Mouse (Mus musculus) MEL (cell line): Measurements from ENCODE around the gene Fads1. TPM values are rescaled to one million over a fixed set of nuclear protein-coding genes. Genes with fewer than 3 reads are reported as not detected.

Experiments used
- DNase-seq: peaks from one replicate; pipeline ENCODE4 v3.0.0; 2011; ENCODE audit warnings: low read depth, low spot score
- H3K27ac ChIP-seq: 2 replicates; pipeline ENCODE4 v1.5.1; 2012; ENCODE audit warnings: low read depth, mild to moderate bottlenecking, control low read depth, low read length, moderate library complexity; ENCODE audit not compliant: control insufficient read depth
- H3K27me3 ChIP-seq, 2 experiments: fragments of 150-350 bp in 1 of 2; sonication (generic) in 1 of 2; 2 replicates each; pipeline ENCODE4 v1.6.1; 2012; ENCODE audit warnings: low read length in 2 of 2, mild to moderate bottlenecking in 2 of 2, improper control_type of control experiment in 1 of 2, moderate library complexity in 1 of 2; ENCODE audit not compliant: insufficient read depth in 2 of 2, control insufficient read depth in 1 of 2
- H3K36me3 ChIP-seq, 2 experiments: 2 replicates each; pipeline ENCODE4 v1.6.1; 2012 to 2014; ENCODE audit warnings: low read length in 2 of 2, improper control_type of control experiment in 1 of 2, inconsistent platforms in 1 of 2, mild to moderate bottlenecking in 1 of 2; ENCODE audit not compliant: insufficient read depth in 2 of 2, control insufficient read depth in 1 of 2
- H3K4me1 ChIP-seq, 2 experiments: fragments of 150-350 bp in 1 of 2; sonication (generic) in 1 of 2; 2 replicates each; pipeline ENCODE4 v1.6.1; 2012; ENCODE audit warnings: low read length in 2 of 2, improper control_type of control experiment in 1 of 2, mild to moderate bottlenecking in 1 of 2; ENCODE audit not compliant: insufficient read depth in 2 of 2, control insufficient read depth in 1 of 2
- H3K4me3 ChIP-seq, 2 experiments: fragments of 150-350 bp in 1 of 2; sonication (generic) in 1 of 2; 2 replicates each; pipeline ENCODE4 v1.5.1; 2012; ENCODE audit warnings: low read depth in 2 of 2, low read length in 2 of 2, mild to moderate bottlenecking in 2 of 2, moderate library complexity in 2 of 2, control low read depth in 1 of 2, improper control_type of control experiment in 1 of 2; ENCODE audit not compliant: control insufficient read depth in 1 of 2, insufficient read depth in 1 of 2
- H3K79me2 ChIP-seq: 2 replicates; pipeline ENCODE4 v1.6.1; 2012; ENCODE audit warnings: mild to moderate bottlenecking, low read length, moderate library complexity; ENCODE audit not compliant: control insufficient read depth, poor library complexity, insufficient read depth
- H3K9ac ChIP-seq: 2 replicates; pipeline ENCODE4 v1.6.1; 2012; ENCODE audit warnings: low read depth, mild to moderate bottlenecking, control low read depth, low read length, moderate library complexity; ENCODE audit not compliant: control insufficient read depth, poor library complexity, severe bottlenecking
- H3K9me3 ChIP-seq: fragments of 150-350 bp; sonication (generic); replicated peaks from 2 replicates; pipeline ENCODE4 v1.6.1; 2012; ENCODE audit warnings: mild to moderate bottlenecking, low read length, improper control_type of control experiment, moderate library complexity; ENCODE audit not compliant: insufficient read depth
- BHLHE40 ChIP-seq: IDR thresholded peaks from 2 replicates; pipeline ENCODE4 v1.6.1; 2012; ENCODE audit warnings: low read depth, mild to moderate bottlenecking, inconsistent platforms, low read length, improper control_type of control experiment, borderline replicate concordance
- CHD1 ChIP-seq: IDR thresholded peaks from 2 replicates; pipeline ENCODE4 v1.6.1; 2012; ENCODE audit warnings: low read depth, mild to moderate bottlenecking, inconsistent platforms, low read length, improper control_type of control experiment
- CHD2 ChIP-seq: IDR thresholded peaks from 2 replicates; pipeline ENCODE4 v1.6.1; 2011; ENCODE audit warnings: low read length, improper control_type of control experiment
- E2F4 ChIP-seq: IDR thresholded peaks from 2 replicates; pipeline ENCODE4 v1.6.1; 2011; ENCODE audit warnings: low read depth, low read length, improper control_type of control experiment, borderline replicate concordance
- ELF1 ChIP-seq: IDR thresholded peaks from 2 replicates; pipeline ENCODE4 v1.6.1; 2014; ENCODE audit warnings: low read depth, mild to moderate bottlenecking, inconsistent platforms, low read length, improper control_type of control experiment, moderate library complexity
- EP300 ChIP-seq, 2 experiments: IDR thresholded peaks; 2 replicates each; pipeline ENCODE4 v1.6.1; 2011; ENCODE audit warnings: improper control_type of control experiment in 2 of 2, low read length in 2 of 2, low read depth in 1 of 2, mild to moderate bottlenecking in 1 of 2
- ETS1 ChIP-seq: IDR thresholded peaks from 2 replicates; pipeline ENCODE4 v1.6.1; 2012; ENCODE audit warnings: low read depth, mild to moderate bottlenecking, inconsistent platforms, low read length, improper control_type of control experiment, moderate library complexity
- GABPA ChIP-seq: IDR thresholded peaks from 2 replicates; pipeline ENCODE4 v1.6.1; 2012; ENCODE audit warnings: low read depth, mild to moderate bottlenecking, inconsistent platforms, low read length, improper control_type of control experiment, moderate library complexity
- GATA1 ChIP-seq: IDR thresholded peaks from 2 replicates; pipeline ENCODE4 v1.6.1; 2011; ENCODE audit warnings: low read depth, low read length, improper control_type of control experiment
- HCFC1 ChIP-seq: IDR thresholded peaks from 2 replicates; pipeline ENCODE4 v1.6.1; 2012; ENCODE audit warnings: low read depth, mild to moderate bottlenecking, inconsistent platforms, low read length, improper control_type of control experiment, moderate library complexity
- JUND ChIP-seq: IDR thresholded peaks from 2 replicates; pipeline ENCODE4 v1.6.1; 2011; ENCODE audit warnings: low read depth, mild to moderate bottlenecking, improper control_type of control experiment, low read length
- KAT2A ChIP-seq: conservative IDR thresholded peaks from 2 replicates; pipeline ENCODE4 v1.6.1; 2012; ENCODE audit warnings: low read depth, low read length, improper control_type of control experiment, inconsistent platforms
- MAFK ChIP-seq: IDR thresholded peaks from 2 replicates; pipeline ENCODE4 v1.6.1; 2011; ENCODE audit warnings: low read depth, mild to moderate bottlenecking, low read length, improper control_type of control experiment, borderline replicate concordance
- MAX ChIP-seq: IDR thresholded peaks from 2 replicates; pipeline ENCODE4 v1.6.1; 2011; ENCODE audit warnings: low read length, improper control_type of control experiment
- MAZ ChIP-seq: IDR thresholded peaks from 2 replicates; pipeline ENCODE4 v1.6.1; 2012; ENCODE audit warnings: low read depth, mild to moderate bottlenecking, inconsistent platforms, low read length, improper control_type of control experiment
- MEF2A ChIP-seq: IDR thresholded peaks from 2 replicates; pipeline ENCODE4 v1.6.1; 2014; ENCODE audit warnings: low read depth, mild to moderate bottlenecking, inconsistent platforms, low read length, improper control_type of control experiment; ENCODE audit not compliant: poor library complexity, insufficient replicate concordance, severe bottlenecking; ENCODE audit errors: extremely low read depth
- MXI1 ChIP-seq: IDR thresholded peaks from 2 replicates; pipeline ENCODE4 v1.6.1; 2011; ENCODE audit warnings: mild to moderate bottlenecking, low read depth, low read length, improper control_type of control experiment
- MYB ChIP-seq: IDR thresholded peaks from 2 replicates; pipeline ENCODE4 v1.6.1; 2011; ENCODE audit warnings: mild to moderate bottlenecking, low read depth, low read length, improper control_type of control experiment
- MYC ChIP-seq: IDR thresholded peaks from 2 replicates; pipeline ENCODE4 v1.6.1; 2011; ENCODE audit warnings: low read depth, mild to moderate bottlenecking, low read length, improper control_type of control experiment, moderate library complexity
- NRF1 ChIP-seq: IDR thresholded peaks from 2 replicates; pipeline ENCODE4 v1.6.1; 2014; ENCODE audit warnings: low read depth, mild to moderate bottlenecking, inconsistent platforms, low read length, improper control_type of control experiment, moderate library complexity; ENCODE audit not compliant: poor library complexity, insufficient read depth, severe bottlenecking
- POLR2A ChIP-seq, 2 experiments: IDR thresholded peaks; 2 replicates each; pipeline ENCODE4 v1.6.1; 2011 to 2012; ENCODE audit warnings: low read length in 2 of 2, mild to moderate bottlenecking in 2 of 2, control low read depth in 1 of 2, improper control_type of control experiment in 1 of 2, low read depth in 1 of 2, moderate library complexity in 1 of 2; ENCODE audit not compliant: control insufficient read depth in 1 of 2, insufficient read depth in 1 of 2, poor library complexity in 1 of 2
- POLR2AphosphoS2 ChIP-seq: IDR thresholded peaks from 2 replicates; pipeline ENCODE4 v1.6.1; 2011; ENCODE audit warnings: low read length, improper control_type of control experiment
- POLR2AphosphoS5 ChIP-seq: IDR thresholded peaks from 2 replicates; pipeline ENCODE4 v1.6.1; 2012; ENCODE audit warnings: low read depth, borderline replicate concordance, mild to moderate bottlenecking, inconsistent platforms, low read length, moderate library complexity, mixed read lengths
- RAD21 ChIP-seq: IDR thresholded peaks from 2 replicates; pipeline ENCODE4 v1.6.1; 2011; ENCODE audit warnings: mild to moderate bottlenecking, low read depth, low read length, improper control_type of control experiment
- RCOR1 ChIP-seq: IDR thresholded peaks from 2 replicates; pipeline ENCODE4 v1.6.1; 2012; ENCODE audit warnings: low read depth, mild to moderate bottlenecking, inconsistent platforms, low read length, improper control_type of control experiment
- SIN3A ChIP-seq: IDR thresholded peaks from 2 replicates; pipeline ENCODE4 v1.6.1; 2012; ENCODE audit warnings: low read length, improper control_type of control experiment, inconsistent platforms
- SMC3 ChIP-seq: IDR thresholded peaks from 2 replicates; pipeline ENCODE4 v1.6.1; 2011; ENCODE audit warnings: low read depth, low read length, improper control_type of control experiment
- TAL1 ChIP-seq: IDR thresholded peaks from 2 replicates; pipeline ENCODE4 v1.6.1; 2012; ENCODE audit warnings: mild to moderate bottlenecking, inconsistent platforms, low read length, moderate library complexity, mixed read lengths
- TBP ChIP-seq: IDR thresholded peaks from 2 replicates; pipeline ENCODE4 v1.8.0; 2011; ENCODE audit warnings: low read depth, low read length, improper control_type of control experiment
- UBTF ChIP-seq: IDR thresholded peaks from 2 replicates; pipeline ENCODE4 v1.6.1; 2012; ENCODE audit warnings: low read depth, mild to moderate bottlenecking, inconsistent platforms, low read length, improper control_type of control experiment, moderate library complexity, borderline replicate concordance; ENCODE audit not compliant: insufficient read depth
- USF1 ChIP-seq: IDR thresholded peaks from 2 replicates; pipeline ENCODE4 v1.6.1; 2014; ENCODE audit warnings: low read depth, mild to moderate bottlenecking, inconsistent platforms, low read length, improper control_type of control experiment, moderate library complexity
- USF2 ChIP-seq, 2 experiments: IDR thresholded peaks; 2 replicates each; pipeline ENCODE4 v1.6.1; 2011 to 2012; ENCODE audit warnings: improper control_type of control experiment in 2 of 2, low read length in 2 of 2, borderline replicate concordance in 1 of 2, inconsistent platforms in 1 of 2, low read depth in 1 of 2, mild to moderate bottlenecking in 1 of 2; ENCODE audit not compliant: insufficient read depth in 1 of 2
- ZC3H11A ChIP-seq: IDR thresholded peaks from 2 replicates; pipeline ENCODE4 v1.6.1; 2012; ENCODE audit warnings: low read depth, mild to moderate bottlenecking, inconsistent platforms, low read length, improper control_type of control experiment
- ZMIZ1 ChIP-seq: IDR thresholded peaks from 2 replicates; pipeline ENCODE4 v1.6.1; 2012; ENCODE audit warnings: low read depth, mild to moderate bottlenecking, inconsistent platforms, low read length, improper control_type of control experiment, moderate library complexity
- ZNF384 ChIP-seq: IDR thresholded peaks from 2 replicates; pipeline ENCODE4 v1.6.1; 2012; ENCODE audit warnings: low read depth, mild to moderate bottlenecking, inconsistent platforms, low read length, improper control_type of control experiment
- polyA plus RNA-seq, 2 experiments: library from polyadenylated mRNA; stranded (reverse) in 1 of 2; unstranded in 1 of 2; fragments of >175 nt in 1 of 2; fragments of >200 nt in 1 of 2; gene quantifications; 2 replicates each; pipeline versions ENCODE4 v1.2.1 to v1.2.4; 2012; ENCODE audit warnings: low replicate concordance in 2 of 2, low read depth in 1 of 2; ENCODE audit not compliant: insufficient read length in 2 of 2, insufficient read depth in 1 of 2, missing spikeins in 1 of 2
- total RNA-seq: library from RNA; depleted of rRNA; stranded (reverse); fragments of 300-350 nt; gene quantifications from 2 replicates; pipeline ENCODE4 v1.2.3, GENCODE M21; 2012

Fads1 gene
- total and polyA plus RNA-seq, 3 experiments, result 36.7 to 69.7 TPM; not detected in 1

GRCm38 (mm10) chr19:10203848-10204615 lies 21.3 kb downstream of the Fads1 start, which contains the start of the genes Tmem258 and Fen1:
Tmem258 (plus strand) TSS chr19:10204014.
Fen1 (minus strand) TSS chr19:10204169.
- Histone ChIP-seq H3K4me1 (peaks cover 0 to 11% of the 10 kb centered on the region in 2 experiments; a peak in 2 of 4 replicates), H3K4me3 (peak within 1 kb of the TSS; percentile 79 to 95), H3K79me2 (peaks cover 41% of the 10 kb centered on the region), H3K27ac (peak within 1 kb of the TSS; percentile 95), H3K27me3 (no peaks in the 10 kb centered on the region), H3K36me3 (peaks cover 4 to 16% of the 10 kb centered on the region in 2 experiments), H3K9ac (peak within 1 kb of the TSS; percentile 90), H3K9me3 (no peaks in the 10 kb centered on the region)
- DNase-seq, result peak; percentile 93
- no peak for TF ChIP-seq GATA1
- TF ChIP-seq KAT2A, result peak; percentile 87
- TF ChIP-seq MAFK, result no peak
- TF ChIP-seq USF2 (IDR thresholded peaks at IDR 0.05; ENCODE audit: borderline replicate concordance in 1 of 2, insufficient read depth in 1 of 2, low read depth in 1 of 2, low read length in 2 of 2), result peak; percentile 66 to 90
- no peak for TF ChIP-seq MEF2A
- TF ChIP-seq EP300 (IDR thresholded peaks at IDR 0.05; ENCODE audit: low read depth in 1 of 2, low read length in 2 of 2), result no peak
- TF ChIP-seq MXI1, result no peak
- TF ChIP-seq TAL1, result no peak
- TF ChIP-seq BHLHE40, result peak; percentile 36; the same call in 1 of the 2 replicates
- no peak for TF ChIP-seq ZNF384
- TF ChIP-seq CHD1, result peak; percentile 80; the same call in 1 of the 2 replicates
- no peak for TF ChIP-seq UBTF
- peak; percentile 61; the same call in 1 of the 2 replicates for TF ChIP-seq ZMIZ1
- TF ChIP-seq RAD21, result no peak
- no peak for TF ChIP-seq RCOR1
- no peak for TF ChIP-seq ZC3H11A
- TF ChIP-seq MAX, result peak; percentile 82
- TF ChIP-seq MYB, result no peak
- peak; percentile 83 for TF ChIP-seq ELF1
- peak; percentile 55 to 92; a peak in 3 of 4 replicates for TF ChIP-seq POLR2A (IDR thresholded peaks at IDR 0.05; ENCODE audit: control insufficient read depth in 1 of 2, insufficient read depth in 1 of 2, low read depth in 1 of 2, low read length in 2 of 2, poor library complexity in 1 of 2)
- TF ChIP-seq USF1, result peak; percentile 97
- no peak for TF ChIP-seq POLR2AphosphoS5
- TF ChIP-seq ETS1, result 0 out of 2 replicates have a peak, but pooled peaks have one; percentile 11
- peak; percentile 92 for TF ChIP-seq NRF1
- TF ChIP-seq POLR2AphosphoS2, result peak; percentile 90; the same call in 1 of the 2 replicates
- TF ChIP-seq JUND, result no peak
- TF ChIP-seq SIN3A, result peak; percentile 59
- TF ChIP-seq SMC3, result 0 out of 2 replicates have a peak, but pooled peaks have one; percentile 0
- no peak for TF ChIP-seq CHD2
- TF ChIP-seq TBP, result peak; percentile 45
- TF ChIP-seq MAZ, result no peak
- peak; percentile 97 for TF ChIP-seq E2F4
- TF ChIP-seq MYC, result peak; percentile 60; the same call in 1 of the 2 replicates
- no peak for TF ChIP-seq GABPA
- peak; percentile 96 for TF ChIP-seq HCFC1
